Mouse (Mus musculus) neural tube, embryonic 11.5 days (tissue): ENCODE data around the gene Trim65. TPM values are rescaled to one million over a fixed set of nuclear protein-coding genes. Genes with fewer than 3 reads are reported as not detected.

Source experiments
- ATAC-seq: fragments of 200-750 bp; cut with Nextera tagmentation; 2 replicates; pipeline ENCODE4 v1.8.0; 2017; ENCODE audit warnings: moderate number of reproducible peaks, mild to moderate bottlenecking, moderate TSS enrichment, moderate library complexity; ENCODE audit not compliant: insufficient read depth, low FRiP score, low TSS enrichment
- DNase-seq: peaks from one replicate; pipeline ENCODE4 v3.0.0-alpha.2; 2015; ENCODE audit warnings: low spot score
- H3K27ac ChIP-seq: fragments of 300-500 bp; sonication (generic); 2 replicates; pipeline ENCODE4 v1.5.1; 2014; ENCODE audit warnings: low read depth, mild to moderate bottlenecking, low read length
- H3K27me3 ChIP-seq: fragments of 300-500 bp; sonication (generic); 2 replicates; pipeline ENCODE4 v1.6.1; 2014; ENCODE audit warnings: mild to moderate bottlenecking, low read length, mixed read lengths; ENCODE audit not compliant: control insufficient read depth, insufficient read depth
- H3K36me3 ChIP-seq: fragments of 300-500 bp; sonication (generic); 2 replicates; pipeline ENCODE4 v1.6.1; 2014; ENCODE audit warnings: mild to moderate bottlenecking, low read length, moderate library complexity, mixed read lengths; ENCODE audit not compliant: control insufficient read depth, insufficient read depth
- H3K4me1 ChIP-seq: fragments of 300-500 bp; sonication (generic); 2 replicates; pipeline ENCODE4 v1.6.1; 2014; ENCODE audit warnings: low read length, mixed read lengths; ENCODE audit not compliant: control insufficient read depth, insufficient read depth
- H3K4me2 ChIP-seq: fragments of 300-500 bp; sonication (generic); 2 replicates; pipeline ENCODE4 v1.6.1; 2014; ENCODE audit warnings: low read depth, mild to moderate bottlenecking, moderate library complexity
- H3K4me3 ChIP-seq: fragments of 300-500 bp; sonication (generic); 2 replicates; pipeline ENCODE4 v1.5.1; 2014; ENCODE audit warnings: low read depth, low read length
- H3K9ac ChIP-seq: fragments of 300-500 bp; sonication (generic); 2 replicates; pipeline ENCODE4 v1.6.1; 2014; ENCODE audit warnings: mild to moderate bottlenecking, low read length
- H3K9me3 ChIP-seq: fragments of 300-500 bp; sonication (generic); 2 replicates; pipeline ENCODE4 v1.6.1; 2016; ENCODE audit warnings: low read length; ENCODE audit not compliant: control insufficient read depth
- whole genome bisulfite sequencing: fragments of 180-500 bp; shearing (Covaris S2); extraction: QIAGEN DNeasy Blood & Tissue Kit; methylation state at CpG from one replicate; pipeline ENCODE4 v1.1.7; 2014; 5-methylcytosine and 5-hydroxymethylcytosine counted together
- polyA plus RNA-seq: library from polyadenylated mRNA; unstranded; fragments of >200 nt; fragmentation: Nextera tagmentation; extraction: Ambion mirVana; gene quantifications from 2 replicates; pipeline ENCODE4 v1.2.1, GENCODE M21; 2014

The Trim65 gene
- polyA plus RNA-seq = 1.6 TPM in 2 replicates

GRCm38 (mm10) chr11:116130488-116131205, at the start of gene Trim65:
TSS of gene Trim65 (minus strand) at chr11:116131128.
- no peaks in the 10 kb centered on the region for H3K9me3 ChIP-seq
- peak within 1 kb of the TSS; percentile 45 for H3K4me3 ChIP-seq
- ATAC-seq (peak; percentile 60), DNase-seq (peak; percentile 92)
- H3K4me2 ChIP-seq = peak within 1 kb of the TSS; percentile 76
- H3K9ac ChIP-seq = peak within 1 kb of the TSS; percentile 76
- peaks cover 8% of the 10 kb centered on the region for H3K36me3 ChIP-seq
- peak within 1 kb of the TSS; percentile 78 for H3K27ac ChIP-seq
- WGBS = 2% methylated on average over 65 of the region's 69 CpGs
- H3K4me1 ChIP-seq = peaks cover 16% of the 10 kb centered on the region
- no peaks in the 10 kb centered on the region for H3K27me3 ChIP-seq

GRCm38 (mm10) chr11:116178411-116179121, 47.6 kb upstream of the Trim65 start:
- DNase-seq (no peak), ATAC-seq (no peak)
- Histone ChIP-seq H3K4me1 (no peaks in the 10 kb centered on the region), H3K27ac (no peak overlapping the region), H3K9ac (no peak overlapping the region; the same call in 1 of the 2 replicates), H3K4me3 (no peak overlapping the region), H3K27me3 (no peaks in the 10 kb centered on the region), H3K4me2 (no peak overlapping the region), H3K9me3 (no peaks in the 10 kb centered on the region), H3K36me3 (peaks cover 11% of the 10 kb centered on the region)
- WGBS = 90% methylated on average over 20 of the region's 20 CpGs

- no peaks in the 10 kb centered on the region for H3K27me3 ChIP-seq
- 81% methylated on average over 7 of the region's 7 CpGs for WGBS
- no peaks in the 10 kb centered on the region for H3K4me1 ChIP-seq
- ATAC-seq = no peak
- DNase-seq = no peak
- no peak overlapping the region for H3K9ac ChIP-seq
- H3K4me2 ChIP-seq = no peak overlapping the region
- no peak overlapping the region for H3K4me3 ChIP-seq
- H3K27ac ChIP-seq = no peak overlapping the region
- peaks cover 11% of the 10 kb centered on the region for H3K36me3 ChIP-seq
- no peaks in the 10 kb centered on the region for H3K9me3 ChIP-seq
These were observed 45.1 kb upstream of the Trim65 start for GRCm38 (mm10) chr11:116176010-116176409.

GRCm38 (mm10) chr11:116174775-116175448, 44.0 kb upstream of the Trim65 start:
- DNase-seq = no peak
- Histone ChIP-seq H3K27me3 (no peaks in the 10 kb centered on the region), H3K4me3 (no peak overlapping the region), H3K27ac (no peak overlapping the region), H3K4me1 (no peaks in the 10 kb centered on the region), H3K36me3 (peaks cover 11% of the 10 kb centered on the region), H3K9ac (no peak overlapping the region), H3K4me2 (no peak overlapping the region), H3K9me3 (no peaks in the 10 kb centered on the region)
- ATAC-seq = no peak
- WGBS = 91% methylated on average over 22 of the region's 22 CpGs

GRCm38 (mm10) chr11:116171959-116172358, 41.0 kb upstream of the Trim65 start:
- Histone ChIP-seq H3K27ac (no peak overlapping the region), H3K4me3 (no peak overlapping the region), H3K9ac (no peak overlapping the region), H3K36me3 (peaks cover 8% of the 10 kb centered on the region), H3K27me3 (no peaks in the 10 kb centered on the region), H3K4me2 (no peak overlapping the region), H3K4me1 (peaks cover 2% of the 10 kb centered on the region; the same call in 1 of the 2 replicates), H3K9me3 (no peaks in the 10 kb centered on the region)
- no peak for ATAC-seq
- DNase-seq = no peak
- WGBS = 86% methylated on average over 2 of the region's 2 CpGs

GRCm38 (mm10) chr11:116170003-116170800, 39.3 kb upstream of the Trim65 start:
- H3K4me2 ChIP-seq = no peak overlapping the region
- 90% methylated on average over 5 of the region's 5 CpGs for WGBS
- H3K4me3 ChIP-seq = no peak overlapping the region
- H3K27ac ChIP-seq = no peak overlapping the region
- no peaks in the 10 kb centered on the region for H3K9me3 ChIP-seq
- no peak for ATAC-seq
- peaks cover 8% of the 10 kb centered on the region for H3K36me3 ChIP-seq
- no peak overlapping the region for H3K9ac ChIP-seq
- H3K4me1 ChIP-seq = peaks cover 8% of the 10 kb centered on the region; the same call in 1 of the 2 replicates
- no peaks in the 10 kb centered on the region for H3K27me3 ChIP-seq
- no peak for DNase-seq

GRCm38 (mm10) chr11:116169214-116169613, 38.3 kb upstream of the Trim65 start:
- Histone ChIP-seq H3K4me2 (no peak overlapping the region), H3K27ac (no peak overlapping the region), H3K27me3 (no peaks in the 10 kb centered on the region), H3K4me3 (no peak overlapping the region), H3K4me1 (peaks cover 8% of the 10 kb centered on the region; the same call in 1 of the 2 replicates), H3K9me3 (no peaks in the 10 kb centered on the region), H3K36me3 (peaks cover 3% of the 10 kb centered on the region; the same call in 1 of the 2 replicates), H3K9ac (no peak overlapping the region)
- no peak for ATAC-seq
- DNase-seq = no peak
- 92% methylated on average over 3 of the region's 3 CpGs for WGBS

- H3K27me3 ChIP-seq = no peaks in the 10 kb centered on the region
- WGBS = under 1% methylated on average over 40 of the region's 40 CpGs
- no peaks in the 10 kb centered on the region; the same call in 1 of the 2 replicates for H3K36me3 ChIP-seq
- no peaks in the 10 kb centered on the region for H3K9me3 ChIP-seq
- H3K4me2 ChIP-seq = peak within 1 kb of the TSS; percentile 84
- H3K4me1 ChIP-seq = peaks cover 10% of the 10 kb centered on the region
- ATAC-seq (peak; percentile 94), DNase-seq (peak; percentile 97)
- H3K27ac ChIP-seq = peak within 1 kb of the TSS; percentile 87
- H3K9ac ChIP-seq = peak within 1 kb of the TSS; percentile 89
- H3K4me3 ChIP-seq = peak within 1 kb of the TSS; percentile 80
These were observed 37.0 kb upstream of the Trim65 start, which contains the start of gene Fbf1 for GRCm38 (mm10) chr11:116167884-116168439. TSS of gene Fbf1 (minus strand) at chr11:116168166.
